Mouse (Mus musculus): Measurements from ENCODE around the gene Fbxo40. TPM values are rescaled to one million over a fixed set of nuclear protein-coding genes. Genes with fewer than 3 reads are reported as not detected.

Fbxo40 gene
- 0.84 and 0.93 TPM in 2 replicates for polyA plus RNA-seq (2012; rRNA removed)

DNA sequence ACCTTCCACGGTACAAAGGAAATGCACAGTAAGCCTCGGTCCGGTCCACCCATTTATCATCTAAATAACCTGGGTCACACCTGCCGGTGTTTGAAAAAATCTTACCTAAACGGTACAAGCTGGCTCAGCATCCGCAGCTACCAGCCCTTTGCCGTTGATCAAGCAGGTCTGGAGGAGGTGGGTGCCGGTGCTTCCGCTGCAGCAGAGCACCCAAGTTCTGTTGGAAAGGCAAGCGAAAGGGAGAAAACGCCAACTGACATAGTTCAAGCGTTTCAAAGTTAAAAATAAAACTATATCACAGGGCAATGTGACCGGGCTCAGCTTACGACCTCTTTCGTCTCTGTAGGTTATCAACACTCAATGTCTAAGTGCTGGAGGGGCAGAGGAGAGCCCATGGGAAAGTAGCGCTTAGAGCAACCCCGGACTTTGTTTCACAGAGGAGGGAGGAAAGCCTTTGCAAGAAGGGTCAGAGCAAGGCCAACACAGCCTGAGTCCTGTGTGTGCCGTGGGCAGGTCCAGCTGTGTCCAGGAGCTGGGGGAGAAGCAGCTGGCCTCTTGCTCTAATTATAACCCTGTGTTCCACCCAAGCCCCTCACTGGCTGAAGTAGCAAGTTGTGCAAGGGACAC lies at the start of gene Fbxo40:
Gene Fbxo40, minus strand, starts transcription at position 469 of the 627 bp plus-strand sequence.

DNA sequence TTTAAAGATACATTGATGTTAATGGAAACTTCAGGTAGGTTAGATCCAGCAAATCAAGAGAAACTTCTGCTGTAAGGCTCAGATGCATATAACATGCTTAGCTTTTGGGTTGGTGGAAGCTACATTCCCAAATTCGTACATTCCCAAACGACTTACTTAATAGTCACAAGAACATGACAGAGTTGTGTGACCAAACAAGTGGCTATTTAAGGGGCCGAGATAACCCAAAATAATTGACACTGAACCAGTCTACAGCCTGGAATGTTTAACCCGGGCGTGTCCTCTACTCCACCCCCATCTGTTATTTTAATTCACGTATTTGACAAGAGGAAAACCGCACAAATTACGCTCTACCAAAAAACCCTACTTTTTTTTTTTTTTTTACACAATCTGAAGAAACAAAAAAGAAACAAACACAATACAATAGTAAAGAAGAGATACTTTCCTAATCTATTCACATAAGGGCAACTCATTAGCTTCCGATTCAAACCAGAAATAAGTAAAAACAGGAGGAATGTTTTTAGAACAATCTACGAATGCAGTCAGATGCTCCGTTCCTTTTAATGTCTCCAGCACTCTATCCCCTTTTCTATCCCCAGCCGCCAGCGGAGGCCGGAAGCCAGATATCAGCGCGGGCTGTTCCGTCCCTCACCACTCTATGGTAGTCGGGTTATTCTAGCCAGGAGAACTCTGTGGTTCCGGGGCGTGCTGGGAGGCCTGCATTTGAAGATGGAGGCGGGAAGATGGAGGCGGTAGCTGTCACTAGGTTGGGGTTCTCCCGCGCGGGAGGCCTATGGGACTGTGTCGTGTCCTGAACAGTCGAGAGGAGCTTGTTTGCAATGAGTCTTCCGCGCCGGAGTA lies 21.0 kb upstream of the Fbxo40 start, which contains the start of gene Polq:
Gene Polq, plus strand, starts transcription at position 726 of the 861 bp plus-strand sequence.

DNA sequence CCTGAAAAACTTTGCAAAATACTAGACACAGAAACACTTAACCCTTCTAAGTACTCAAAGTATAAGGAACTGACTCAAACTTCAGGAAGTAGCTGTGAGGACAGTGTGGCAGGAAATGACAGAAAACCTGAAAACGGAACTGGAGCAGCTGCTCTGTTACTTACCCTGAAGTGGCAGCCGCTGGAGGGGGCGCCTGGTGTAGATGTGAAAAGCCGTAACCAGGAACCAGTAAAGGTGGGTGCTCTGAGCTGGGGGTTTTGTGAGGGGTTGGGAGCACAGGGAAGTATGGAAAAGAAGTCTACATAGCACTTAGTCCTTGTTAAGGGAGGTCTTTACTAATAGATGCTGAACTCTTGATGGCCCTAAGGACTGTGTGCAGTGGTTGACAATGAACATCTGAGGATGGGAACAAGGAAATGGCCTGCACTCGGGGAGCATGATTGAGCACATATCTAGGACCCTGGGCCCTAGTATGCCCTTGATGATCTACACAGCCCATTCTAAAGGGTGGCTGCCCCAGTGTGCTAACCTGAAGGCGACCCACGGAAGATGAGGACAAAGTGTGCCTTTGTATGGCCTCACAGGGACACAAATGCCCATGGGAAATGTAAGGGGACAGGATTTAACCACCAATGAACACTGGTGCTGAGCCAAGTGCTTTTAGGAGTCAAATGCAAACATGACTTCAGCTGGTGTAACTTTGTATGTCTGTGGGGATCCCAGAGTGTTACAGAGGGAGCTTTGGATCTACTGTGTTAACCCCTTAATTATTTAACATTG lies 55.2 kb downstream of the Fbxo40 start, which contains the start of gene Hcls1:
Gene Hcls1, plus strand, starts transcription at position 143 of the 780 bp plus-strand sequence.

Other genes starting within 250 kb of the Fbxo40 start
- gene Slc15a2, start 205.5 kb downstream of the Fbxo40 start, polyA plus RNA-seq (2012; rRNA removed), result 5.4 and 5.5 TPM in 2 replicates
- gene Iqcb1, start 162.1 kb downstream of the Fbxo40 start, polyA plus RNA-seq (2012; rRNA removed), result 2.2 and 3.5 TPM in 2 replicates
- gene Eaf2, start 115.5 kb downstream of the Fbxo40 start, polyA plus RNA-seq (2012; rRNA removed), result 0.18 TPM in 1 of 2 replicates, not detected in the other
- 63.7 and 79.1 TPM in 2 replicates for gene Golgb1, start 115.3 kb downstream of the Fbxo40 start, polyA plus RNA-seq (2012; rRNA removed)
- gene Hcls1, start 55.5 kb downstream of the Fbxo40 start, polyA plus RNA-seq (2012; rRNA removed), result 7.6 and 8.7 TPM in 2 replicates
- 0.19 and 0.23 TPM in 2 replicates for gene Polq, start 21.3 kb upstream of the Fbxo40 start, polyA plus RNA-seq (2012; rRNA removed)

Data from ovary, adult 2 months (tissue).